8 mouse cellular contexts compared by ENCODE assay signal in genomic region chr12:16563427-16563826, GRCm38 (mm10). TPM values are rescaled to one million over a fixed set of nuclear protein-coding genes. Genes with fewer than 3 reads are reported as not detected.
A peak's percentile ranks its signal among the peaks of the same experiment; 100 is the strongest.
DNase-seq lines count a peak whose midpoint lies in the region; ATAC-seq and TF ChIP-seq lines count a peak whose summit lies in the region.

No protein-coding gene starts in this region.

- no peak overlapping the region for H3K27ac ChIP-seq in bone marrow macrophage, adult 2 months (ENCODE audit: insufficient read depth, low read depth, low read length)
- no peak overlapping the region for H3K27ac ChIP-seq in hindbrain, postnatal 0 days

- H3K9ac ChIP-seq in hindbrain, postnatal 0 days (replicated peaks; ENCODE audit: low read length), result no peak overlapping the region

- no peak overlapping the region for H3K4me3 ChIP-seq in bone marrow macrophage, adult 2 months (ENCODE audit: insufficient read depth, low read length)
- no peak overlapping the region for H3K4me3 ChIP-seq in hindbrain, postnatal 0 days (ENCODE audit: low read length)

- peak; percentile 48; the same call in 1 of the 2 replicates for ATAC-seq in hindbrain, postnatal 0 days
- ATAC-seq in megakaryocyte-erythroid progenitor cell, adult 5-6 weeks (replicated peaks; ENCODE audit: low FRiP score, low TSS enrichment, poor library complexity, severe bottlenecking), result peak; percentile 50; the same call in 1 of the 2 replicates

- no peak for TF ChIP-seq POLR2A in bone marrow macrophage, adult 2 months (IDR thresholded peaks at IDR 0.05; ENCODE audit: borderline replicate concordance, low read depth, low read length)

- H3K36me3 ChIP-seq in hindbrain, postnatal 0 days (ENCODE audit: insufficient read depth, low read length), result peaks cover 54% of the 10 kb centered on the region

- DNase-seq in cerebellum, adult 18-20 months, result peak; percentile 46 to 47
- DNase-seq in cerebellum, adult 9-11 months, result no peak
- peak; percentile 53 to 62 for DNase-seq in left cerebral cortex, adult 18-20 months (ENCODE audit: low spot score in 2 of 2)
- no peak for DNase-seq in left cerebral cortex, adult 11 months (ENCODE audit: low spot score)
- DNase-seq in hindbrain, postnatal 0 days (ENCODE audit: low spot score), result peak; percentile 66
- DNase-seq in Muller cell, postnatal 12 days (ENCODE audit: inconsistent ontology term), result no peak

- H3K9me3 ChIP-seq in hindbrain, postnatal 0 days (ENCODE audit: low read length), result no peaks in the 10 kb centered on the region

- no peaks in the 10 kb centered on the region for H3K4me1 ChIP-seq in bone marrow macrophage, adult 2 months (ENCODE audit: control insufficient read depth, insufficient read depth, low read length)
- no peaks in the 10 kb centered on the region for H3K4me1 ChIP-seq in hindbrain, postnatal 0 days (ENCODE audit: insufficient read depth, low read length)

- 70% methylated on average over 9 of the region's 9 CpGs for WGBS in hindbrain, postnatal 0 days

- H3K4me2 ChIP-seq in hindbrain, postnatal 0 days (ENCODE audit: low read depth, low read length), result no peak overlapping the region

- peak; percentile 39 for TF ChIP-seq CTCF in bone marrow macrophage, adult 2 months (IDR thresholded peaks at IDR 0.05; ENCODE audit: low read depth, low read length)
- TF ChIP-seq CTCF in hindbrain, postnatal 0 days (IDR thresholded peaks at IDR 0.05; ENCODE audit: low read depth), result peak; percentile 75

- no peaks in the 10 kb centered on the region for H3K27me3 ChIP-seq in hindbrain, postnatal 0 days (ENCODE audit: insufficient read depth, low read length)

RNA-seq across cellular contexts. Expression of gene Lpin1, which starts 47.3 kb away (rescaled TPM):
- 10 to 100 TPM; 23.3 to 30.5 TPM for total RNA-seq in left cerebral cortex, adult 18-20 months (2021)
- 16.2 and 19.6 TPM in 2 replicates for polyA plus RNA-seq in bone marrow macrophage, adult 2 months (2012; ENCODE audit: insufficient read depth, insufficient read length, missing spikeins)
- 17.9 and 21.9 TPM in 2 replicates for total RNA-seq in hindbrain, postnatal 0 days (2014; rRNA removed)
- 9.4 and 9.8 TPM in 2 replicates for polyA plus RNA-seq in hindbrain, postnatal 0 days (2015; fragmentation: Nextera tagmentation; extraction: Ambion mirVana)
- total RNA-seq in megakaryocyte-erythroid progenitor cell, adult 5-6 weeks (2014; fragmentation: Nextera tagmentation), result 47.6 and 62.3 TPM in 2 replicates
- 22.4 and 29.3 TPM in 2 replicates for total RNA-seq in megakaryocyte-erythroid progenitor cell, adult 5-6 weeks (2017)

Comparison
In these comparisons a context has a peak if more than half of its experiments do, and no peak if none do; other contexts are left out.
1. DNase-seq: peak in cerebellum, adult 18-20 months (2 of 2), left cerebral cortex, adult 18-20 months (2 of 2) and hindbrain, postnatal 0 days (single experiment); none in cerebellum, adult 9-11 months (single experiment), left cerebral cortex, adult 11 months (single experiment) and Muller cell, postnatal 12 days (single experiment).